Mouse (Mus musculus): ENCODE data around the gene Haus4. TPM values are rescaled to one million over a fixed set of nuclear protein-coding genes. Genes with fewer than 3 reads are reported as not detected.
A peak's percentile ranks its signal among the peaks of the same experiment; 100 is the strongest.

Haus4 gene
- polyA plus RNA-seq, 1 experiment from 2014 or later, result 58.2 TPM

DNA sequence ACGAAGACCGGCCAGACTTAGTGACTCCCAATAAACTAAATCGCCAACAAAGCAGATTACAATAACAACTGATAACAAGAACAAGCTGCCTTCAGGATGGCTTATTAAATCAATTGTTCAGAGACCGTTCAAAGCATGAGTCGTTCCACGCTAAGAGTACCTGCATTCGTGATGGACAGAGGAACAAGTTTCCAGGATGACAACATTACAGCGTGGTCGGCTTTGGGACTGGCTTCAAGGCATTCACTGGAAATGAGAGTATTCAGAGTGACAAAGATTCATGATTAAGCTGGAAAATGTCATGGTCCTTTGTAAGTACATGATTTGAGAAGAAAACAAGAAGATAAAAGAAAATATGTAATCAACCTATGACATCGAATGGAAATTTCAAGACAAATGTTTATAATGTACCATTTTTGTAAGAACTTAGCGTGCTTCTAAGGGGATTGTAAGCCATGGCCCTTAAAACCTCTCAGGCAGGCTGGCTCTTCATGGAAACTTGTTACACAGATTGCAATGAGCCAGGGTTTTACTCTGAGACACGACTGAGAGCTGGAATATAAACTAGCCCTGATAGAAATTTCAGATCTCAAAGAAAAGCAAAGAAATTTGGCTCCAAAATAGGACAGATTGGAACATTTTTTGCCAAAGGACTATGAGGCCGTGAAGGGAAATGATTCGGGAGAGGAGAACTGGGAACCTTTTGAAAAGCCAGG is 6.3 kb upstream of the Haus4 start:
- 83% methylated on average over 14 of the region's 14 CpGs for WGBS

DNA sequence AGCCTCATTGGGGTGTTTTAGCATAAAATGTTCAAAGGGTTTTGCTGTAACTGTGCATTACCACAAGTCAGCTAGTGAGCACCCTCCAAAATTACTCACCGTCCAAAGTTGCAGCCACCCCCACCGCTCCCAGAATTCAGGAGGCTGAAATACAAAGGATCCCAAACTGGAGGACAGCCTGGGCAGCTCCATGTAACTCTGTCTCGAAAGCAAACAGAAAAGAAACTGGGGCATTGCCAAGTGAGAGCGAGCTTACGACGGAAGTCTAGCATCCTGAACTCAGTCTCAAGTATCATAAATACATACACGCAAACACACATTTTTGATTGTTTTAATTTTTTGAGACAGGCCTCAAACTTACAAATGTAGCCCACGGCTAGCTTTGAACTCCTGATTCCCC is 2.9 kb upstream of the Haus4 start:
- no peaks in the 10 kb centered on the region for H3K9me3 ChIP-seq (ENCODE audit: control insufficient read depth, low read length)
- no peak overlapping the region for H3K4me2 ChIP-seq (ENCODE audit: low read length)
- no peak for ATAC-seq (replicated peaks; ENCODE audit: low FRiP score, low TSS enrichment, low read depth)
- no peaks in the 10 kb centered on the region for H3K27me3 ChIP-seq (replicated peaks; ENCODE audit: control insufficient read depth, insufficient read depth, low read length)
- no peak overlapping the region for H3K9ac ChIP-seq (ENCODE audit: low read length)
- no peak overlapping the region for H3K4me3 ChIP-seq (ENCODE audit: low read depth, low read length)
- WGBS, result 73% methylated on average over 8 of the region's 8 CpGs
- DNase-seq (ENCODE audit: low spot score), result no peak
- no peak overlapping the region for H3K27ac ChIP-seq (ENCODE audit: low read depth)
- H3K36me3 ChIP-seq (ENCODE audit: control insufficient read depth, insufficient read depth, low read length), result no peaks in the 10 kb centered on the region
- peaks cover 5% of the 10 kb centered on the region for H3K4me1 ChIP-seq (replicated peaks; ENCODE audit: control insufficient read depth, insufficient read depth, low read length)

More for the DNA sequence above, 6.3 kb upstream of the Haus4 start:
- Histone ChIP-seq H3K9me3 (ENCODE audit: control insufficient read depth, low read length) (no peaks in the 10 kb centered on the region), H3K36me3 (ENCODE audit: control insufficient read depth, insufficient read depth, low read length) (no peaks in the 10 kb centered on the region), H3K4me2 (ENCODE audit: low read length) (no peak overlapping the region), H3K9ac (ENCODE audit: low read length) (no peak overlapping the region), H3K4me3 (ENCODE audit: low read depth, low read length) (no peak overlapping the region), H3K27ac (ENCODE audit: low read depth) (no peak overlapping the region), H3K4me1 (replicated peaks; ENCODE audit: control insufficient read depth, insufficient read depth, low read length) (no peaks in the 10 kb centered on the region), H3K27me3 (replicated peaks; ENCODE audit: control insufficient read depth, insufficient read depth, low read length) (no peaks in the 10 kb centered on the region)
- DNase-seq (ENCODE audit: low spot score) (no peak), ATAC-seq (replicated peaks; ENCODE audit: low FRiP score, low TSS enrichment, low read depth) (no peak)

DNA sequence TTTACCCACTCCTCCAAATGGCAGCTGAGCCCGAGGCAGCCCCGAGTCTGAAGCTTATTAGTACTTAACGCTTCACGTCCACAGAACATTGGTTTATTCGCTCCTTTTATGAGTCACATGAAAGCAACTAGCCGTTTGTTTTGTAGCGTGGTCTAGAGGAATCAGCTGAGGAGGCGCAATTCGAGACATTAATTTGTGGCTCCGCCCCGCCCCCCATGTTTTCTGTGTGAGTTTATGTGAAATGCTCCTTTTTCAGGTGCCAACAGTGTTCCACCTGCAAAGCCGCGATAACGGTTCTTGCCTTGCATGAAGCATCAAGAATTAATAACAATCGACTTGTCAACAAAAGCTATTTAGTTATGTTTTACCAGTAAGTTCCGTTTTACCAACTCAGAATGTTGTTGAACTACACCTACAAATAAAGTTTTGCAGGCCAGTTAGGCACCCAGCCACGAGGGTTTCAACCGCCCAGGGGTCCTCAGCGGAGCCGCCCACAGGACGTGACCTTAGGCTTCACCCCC is 902 bp downstream of the Haus4 start:
- 0 out of 2 replicates have a peak, but pooled peaks have one; percentile 11 for ATAC-seq (replicated peaks; ENCODE audit: low FRiP score, low TSS enrichment, low read depth)
- WGBS, result 4% methylated on average over 21 of the region's 21 CpGs
- peak overlapping the region; percentile 93 for H3K27ac ChIP-seq (ENCODE audit: low read depth)
- H3K4me2 ChIP-seq (ENCODE audit: low read length), result peak overlapping the region; percentile 82
- H3K4me1 ChIP-seq (replicated peaks; ENCODE audit: control insufficient read depth, insufficient read depth, low read length), result peaks cover 5% of the 10 kb centered on the region
- DNase-seq (ENCODE audit: low spot score), result no peak
- H3K9me3 ChIP-seq (ENCODE audit: control insufficient read depth, low read length), result no peaks in the 10 kb centered on the region
- peaks cover 22% of the 10 kb centered on the region for H3K36me3 ChIP-seq (ENCODE audit: control insufficient read depth, insufficient read depth, low read length)
- H3K9ac ChIP-seq (ENCODE audit: low read length), result peak overlapping the region; percentile 84
- H3K4me3 ChIP-seq (ENCODE audit: low read depth, low read length), result peak overlapping the region; percentile 68
- H3K27me3 ChIP-seq (replicated peaks; ENCODE audit: control insufficient read depth, insufficient read depth, low read length), result no peaks in the 10 kb centered on the region

DNA sequence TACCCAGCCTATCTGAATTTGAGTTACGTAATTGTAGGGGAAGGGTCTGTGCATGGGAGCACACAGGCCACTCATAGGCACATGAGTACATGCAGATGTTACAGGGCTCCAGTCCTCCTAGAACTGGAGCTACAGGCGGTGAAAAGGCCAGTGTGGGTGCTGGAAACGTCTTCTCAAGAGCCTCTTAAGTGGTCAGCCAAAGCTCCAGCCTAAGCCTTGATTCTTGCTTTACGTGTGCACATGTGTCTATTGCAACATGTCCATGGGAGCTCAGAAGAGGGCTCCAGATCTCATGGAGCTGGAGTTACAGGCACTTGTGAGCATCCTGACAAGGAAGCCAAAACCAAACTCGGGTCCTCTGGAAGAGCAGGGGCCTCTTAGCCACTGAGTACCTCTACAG is 9.7 kb downstream of the Haus4 start:
- DNase-seq (ENCODE audit: low spot score) (no peak), ATAC-seq (replicated peaks; ENCODE audit: low FRiP score, low TSS enrichment, low read depth) (no peak)
- no peak overlapping the region for H3K4me2 ChIP-seq (ENCODE audit: low read length)
- no peaks in the 10 kb centered on the region for H3K27me3 ChIP-seq (replicated peaks; ENCODE audit: control insufficient read depth, insufficient read depth, low read length)
- no peak overlapping the region for H3K4me3 ChIP-seq (ENCODE audit: low read depth, low read length)
- no peak overlapping the region for H3K27ac ChIP-seq (ENCODE audit: low read depth)
- WGBS, result 90% methylated on average over 5 of the region's 5 CpGs
- peaks cover 67% of the 10 kb centered on the region for H3K36me3 ChIP-seq (ENCODE audit: control insufficient read depth, insufficient read depth, low read length)
- no peaks in the 10 kb centered on the region for H3K4me1 ChIP-seq (replicated peaks; ENCODE audit: control insufficient read depth, insufficient read depth, low read length)
- no peak overlapping the region for H3K9ac ChIP-seq (ENCODE audit: low read length)
- H3K9me3 ChIP-seq (ENCODE audit: control insufficient read depth, low read length), result no peaks in the 10 kb centered on the region

DNA sequence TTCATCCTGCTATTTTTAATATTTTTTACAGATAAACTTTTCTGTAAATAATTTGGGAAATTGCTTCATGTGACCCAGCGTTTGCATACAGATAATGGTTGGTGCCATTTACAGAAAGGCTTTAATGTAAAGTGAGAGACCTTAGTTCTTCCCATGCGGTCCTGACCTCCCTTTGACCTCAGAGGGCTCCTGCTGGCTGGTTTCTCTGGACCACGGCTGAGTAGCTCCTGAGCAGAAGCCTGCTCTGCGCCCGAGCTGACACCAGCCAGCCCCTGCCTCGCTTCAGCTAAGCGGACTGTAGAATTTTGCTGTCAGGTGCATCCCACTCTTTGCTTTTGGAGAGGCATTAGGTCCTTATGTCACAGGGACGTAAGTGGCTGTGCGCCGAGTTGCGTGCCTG is 13.6 kb downstream of the Haus4 start:
- H3K9ac ChIP-seq (ENCODE audit: low read length), result no peak overlapping the region
- H3K27ac ChIP-seq (ENCODE audit: low read depth), result no peak overlapping the region
- no peak for ATAC-seq (replicated peaks; ENCODE audit: low FRiP score, low TSS enrichment, low read depth)
- H3K4me1 ChIP-seq (replicated peaks; ENCODE audit: control insufficient read depth, insufficient read depth, low read length), result no peaks in the 10 kb centered on the region
- no peak overlapping the region for H3K4me3 ChIP-seq (ENCODE audit: low read depth, low read length)
- H3K27me3 ChIP-seq (replicated peaks; ENCODE audit: control insufficient read depth, insufficient read depth, low read length), result no peaks in the 10 kb centered on the region
- DNase-seq (ENCODE audit: low spot score), result no peak
- H3K4me2 ChIP-seq (ENCODE audit: low read length), result no peak overlapping the region
- 65% methylated on average over 11 of the region's 11 CpGs for WGBS
- peaks cover 35% of the 10 kb centered on the region for H3K36me3 ChIP-seq (ENCODE audit: control insufficient read depth, insufficient read depth, low read length)
- no peaks in the 10 kb centered on the region for H3K9me3 ChIP-seq (ENCODE audit: control insufficient read depth, low read length)

DNA sequence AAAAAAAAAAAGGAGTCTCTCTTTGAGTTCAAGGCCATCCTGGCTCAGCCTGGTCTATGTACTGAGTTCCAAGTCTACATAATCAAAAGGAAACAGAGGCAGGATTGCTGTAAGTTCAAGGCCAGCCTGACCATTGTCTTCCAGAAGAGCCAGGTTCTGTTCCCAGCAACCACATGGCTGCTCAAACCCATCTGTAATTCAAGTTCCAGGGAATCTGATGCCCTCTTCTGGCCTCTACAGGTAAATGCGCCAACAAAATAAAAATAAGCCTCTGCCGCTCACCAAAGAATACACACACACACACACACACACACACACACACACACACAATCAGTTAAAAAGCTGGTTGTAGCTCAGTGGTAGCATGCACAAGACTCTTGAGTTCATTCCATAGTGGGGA is 15.8 kb downstream of the Haus4 start:
- Histone ChIP-seq H3K9me3 (ENCODE audit: control insufficient read depth, low read length) (no peaks in the 10 kb centered on the region), H3K36me3 (ENCODE audit: control insufficient read depth, insufficient read depth, low read length) (peaks cover 16% of the 10 kb centered on the region; the same call in 1 of the 2 replicates), H3K4me2 (ENCODE audit: low read length) (no peak overlapping the region), H3K4me1 (replicated peaks; ENCODE audit: control insufficient read depth, insufficient read depth, low read length) (no peaks in the 10 kb centered on the region), H3K27me3 (replicated peaks; ENCODE audit: control insufficient read depth, insufficient read depth, low read length) (no peaks in the 10 kb centered on the region), H3K9ac (ENCODE audit: low read length) (no peak overlapping the region), H3K4me3 (ENCODE audit: low read depth, low read length) (no peak overlapping the region), H3K27ac (ENCODE audit: low read depth) (no peak overlapping the region)
- 89% methylated on average over 2 of the region's 2 CpGs for WGBS
- no peak for DNase-seq (ENCODE audit: low spot score)
- ATAC-seq (replicated peaks; ENCODE audit: low FRiP score, low TSS enrichment, low read depth), result no peak

DNA sequence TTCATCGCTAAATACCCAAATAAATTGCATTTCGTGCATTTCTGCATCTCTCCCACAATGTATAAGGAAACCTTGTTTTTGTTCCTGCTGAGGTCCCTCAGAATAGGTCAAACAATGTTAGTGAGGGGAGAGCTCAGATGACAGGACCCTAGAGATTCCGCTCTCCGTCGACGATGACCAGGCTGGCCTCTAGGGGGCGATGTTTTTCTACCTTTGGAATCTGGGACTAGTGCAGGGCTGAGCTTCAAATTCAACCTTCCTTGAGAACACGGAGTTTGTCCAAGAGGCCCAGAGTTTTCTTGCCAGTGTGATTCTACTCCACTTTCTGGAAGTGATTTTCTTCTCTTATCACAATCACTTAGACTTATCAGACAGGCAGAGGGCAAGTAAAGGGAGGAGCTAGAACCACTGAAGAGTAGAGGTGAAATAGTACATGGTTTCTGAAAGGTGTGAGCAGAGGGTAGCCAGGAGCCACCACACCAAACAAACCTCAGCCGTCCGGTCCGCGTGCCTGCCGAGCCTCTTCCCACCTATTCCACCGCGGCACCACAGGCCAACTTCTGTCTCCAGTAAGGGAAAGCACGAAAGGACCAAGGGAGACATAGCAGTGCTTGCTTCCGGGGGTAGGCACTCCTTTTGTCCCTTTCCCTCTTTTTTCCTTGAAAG is 25.8 kb downstream of the Haus4 start:
- Histone ChIP-seq H3K9ac (ENCODE audit: low read length) (no peak overlapping the region), H3K36me3 (ENCODE audit: control insufficient read depth, insufficient read depth, low read length) (no peaks in the 10 kb centered on the region), H3K9me3 (ENCODE audit: control insufficient read depth, low read length) (no peaks in the 10 kb centered on the region), H3K4me1 (replicated peaks; ENCODE audit: control insufficient read depth, insufficient read depth, low read length) (peaks cover 11% of the 10 kb centered on the region), H3K27ac (ENCODE audit: low read depth) (no peak overlapping the region), H3K4me2 (ENCODE audit: low read length) (peak overlapping the region; percentile 59; the same call in 1 of the 2 replicates), H3K27me3 (replicated peaks; ENCODE audit: control insufficient read depth, insufficient read depth, low read length) (no peaks in the 10 kb centered on the region), H3K4me3 (ENCODE audit: low read depth, low read length) (no peak overlapping the region)
- 17% methylated on average over 17 of the region's 17 CpGs for WGBS
- peak; percentile 98 for DNase-seq (ENCODE audit: low spot score)
- ATAC-seq (replicated peaks; ENCODE audit: low FRiP score, low TSS enrichment, low read depth), result peak; percentile 85

DNA sequence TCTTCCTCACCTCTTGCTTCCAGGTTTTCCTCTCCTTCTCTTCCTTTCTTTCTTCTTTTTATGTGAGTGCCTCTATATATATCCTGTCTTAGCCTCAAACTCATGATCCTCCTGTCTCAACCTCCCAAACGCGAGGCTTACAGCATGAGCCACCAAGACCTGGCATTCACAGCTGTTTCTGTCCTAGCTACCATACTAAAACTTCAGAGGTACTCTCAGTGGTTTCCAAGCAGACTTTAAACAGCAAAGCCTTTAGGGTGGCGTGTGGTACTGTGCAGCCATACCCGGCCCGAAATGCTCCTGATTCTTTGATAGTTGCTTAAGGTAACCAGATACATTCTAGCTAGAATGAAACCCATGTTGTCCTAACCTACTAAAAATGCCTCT is 26.4 kb downstream of the Haus4 start:
- peaks cover 11% of the 10 kb centered on the region for H3K4me1 ChIP-seq (replicated peaks; ENCODE audit: control insufficient read depth, insufficient read depth, low read length)
- H3K9ac ChIP-seq (ENCODE audit: low read length), result no peak overlapping the region
- no peaks in the 10 kb centered on the region for H3K36me3 ChIP-seq (ENCODE audit: control insufficient read depth, insufficient read depth, low read length)
- H3K4me2 ChIP-seq (ENCODE audit: low read length), result peak overlapping the region; percentile 59
- no peaks in the 10 kb centered on the region for H3K9me3 ChIP-seq (ENCODE audit: control insufficient read depth, low read length)
- 27% methylated on average over 5 of the region's 5 CpGs for WGBS
- ATAC-seq (replicated peaks; ENCODE audit: low FRiP score, low TSS enrichment, low read depth) (0 out of 2 replicates have a peak, but pooled peaks have one; percentile 17), DNase-seq (ENCODE audit: low spot score) (peak; percentile 53)
- no peaks in the 10 kb centered on the region for H3K27me3 ChIP-seq (replicated peaks; ENCODE audit: control insufficient read depth, insufficient read depth, low read length)
- peak overlapping the region; percentile 37; the same call in 1 of the 2 replicates for H3K4me3 ChIP-seq (ENCODE audit: low read depth, low read length)
- H3K27ac ChIP-seq (ENCODE audit: low read depth), result no peak overlapping the region
